Mouse (Mus musculus): ENCODE measurements around the gene Rflnb. TPM values are rescaled to one million over a fixed set of nuclear protein-coding genes. Genes with fewer than 3 reads are reported as not detected.
A peak's percentile ranks its signal among the peaks of the same experiment; 100 is the strongest.

The Rflnb gene
- 25.6 and 35.4 TPM in 2 replicates for polyA plus RNA-seq (2016; fragmentation: Nextera tagmentation; extraction: Ambion mirVana)

GRCm38 (mm10) chr11:76027139-76028071, at the start of gene Rflnb:
Rflnb (minus strand) TSS chr11:76027782.
- peaks cover 37% of the 10 kb centered on the region for H3K4me1 ChIP-seq
- H3K9me3 ChIP-seq (replicated peaks) = no peaks in the 10 kb centered on the region
- H3K4me3 ChIP-seq = peak within 1 kb of the TSS; percentile 69
- 1% methylated on average over 108 of the region's 112 CpGs for WGBS
- H3K27me3 ChIP-seq (ENCODE audit: low read depth, poor library complexity, severe bottlenecking) = peaks cover 18% of the 10 kb centered on the region
- H3K27ac ChIP-seq = peak within 1 kb of the TSS; percentile 89
- DNase-seq (ENCODE audit: low spot score) = peak; percentile 93
- peaks cover 19% of the 10 kb centered on the region for H3K36me3 ChIP-seq

DNA sequence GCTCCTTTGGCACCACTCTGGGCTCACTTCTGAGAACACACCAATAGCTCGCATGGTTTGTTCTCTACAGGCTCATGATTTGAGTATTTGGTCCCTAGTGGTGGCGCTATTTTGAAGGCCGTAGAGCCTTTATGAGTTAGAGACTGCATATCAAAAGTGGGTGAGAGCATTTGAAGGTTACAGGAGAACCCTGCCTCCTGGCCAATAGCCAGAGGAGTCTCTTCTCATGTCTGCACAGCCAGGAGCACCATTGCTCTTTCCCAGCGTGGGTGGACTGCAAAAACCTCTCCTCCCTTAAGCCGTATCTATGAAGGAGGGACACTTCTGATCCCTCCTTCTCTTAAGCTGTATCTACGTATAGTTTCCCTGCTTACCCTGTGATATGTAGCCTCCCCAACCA, 49.8 kb upstream of the Rflnb start:
- 88% methylated on average over 6 of the region's 6 CpGs for WGBS
- Histone ChIP-seq H3K27ac (no peak overlapping the region), H3K36me3 (peaks cover 38% of the 10 kb centered on the region)

DNA sequence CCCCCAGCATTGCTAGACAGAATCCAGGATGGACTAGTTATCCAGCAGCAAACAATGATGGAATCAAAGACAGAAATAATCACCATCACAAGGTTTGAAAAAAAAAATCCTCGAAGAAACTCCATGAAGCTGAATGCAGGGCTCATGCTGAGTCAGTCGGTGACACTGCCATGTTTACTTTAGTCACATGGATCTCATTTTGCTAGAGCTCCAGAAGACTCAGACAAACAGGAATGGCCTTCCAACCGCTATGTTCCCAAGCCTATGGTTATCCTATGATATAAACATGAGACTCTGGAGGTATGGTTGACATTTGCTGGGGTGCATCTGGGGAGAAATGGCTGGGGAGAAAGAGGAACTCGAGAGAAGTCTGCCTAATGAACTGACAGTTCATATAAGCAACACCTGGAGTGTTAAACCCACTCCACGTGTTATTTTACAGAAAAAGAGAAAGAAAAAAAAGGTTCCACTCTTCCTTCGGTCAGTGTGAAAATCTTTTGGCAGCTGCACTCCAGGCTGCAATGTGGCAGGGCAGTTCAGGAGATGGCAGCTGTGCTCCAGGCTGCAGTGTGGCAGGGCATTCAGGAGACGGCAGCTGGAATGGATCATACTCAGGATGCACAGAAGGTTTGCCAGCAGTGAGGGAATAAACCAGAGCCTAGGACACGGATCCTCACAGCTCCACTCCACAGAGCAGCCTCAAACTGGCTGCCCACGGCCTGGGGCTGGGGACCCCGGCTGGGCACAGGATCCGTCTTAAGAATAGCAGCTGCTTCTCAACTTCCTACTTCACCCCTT, 46.9 kb upstream of the Rflnb start:
- no peak for DNase-seq (ENCODE audit: low spot score)
- H3K4me1 ChIP-seq = peaks cover 21% of the 10 kb centered on the region
- H3K4me3 ChIP-seq = no peak overlapping the region
- no peaks in the 10 kb centered on the region for H3K27me3 ChIP-seq (ENCODE audit: low read depth, poor library complexity, severe bottlenecking)
- WGBS = 77% methylated on average over 11 of the region's 11 CpGs
- peaks cover 22% of the 10 kb centered on the region for H3K36me3 ChIP-seq
- 0 out of 2 replicates have a peak overlapping the region, but pooled peaks have one; percentile 1 for H3K27ac ChIP-seq
- H3K9me3 ChIP-seq (replicated peaks) = no peaks in the 10 kb centered on the region

More for the DNA sequence above, 49.8 kb upstream of the Rflnb start:
- H3K4me1 ChIP-seq = peaks cover 32% of the 10 kb centered on the region
- no peaks in the 10 kb centered on the region for H3K9me3 ChIP-seq (replicated peaks)
- H3K27me3 ChIP-seq (ENCODE audit: low read depth, poor library complexity, severe bottlenecking) = no peaks in the 10 kb centered on the region
- DNase-seq (ENCODE audit: low spot score) = no peak
- H3K4me3 ChIP-seq = no peak overlapping the region

- no peak overlapping the region for H3K27ac ChIP-seq
- WGBS = 94% methylated on average over 6 of the region's 6 CpGs
- no peaks in the 10 kb centered on the region for H3K9me3 ChIP-seq (replicated peaks)
- no peak for DNase-seq (ENCODE audit: low spot score)
- no peak overlapping the region for H3K4me3 ChIP-seq
- peaks cover 26% of the 10 kb centered on the region for H3K4me1 ChIP-seq
- H3K36me3 ChIP-seq = peaks cover 15% of the 10 kb centered on the region
- no peaks in the 10 kb centered on the region for H3K27me3 ChIP-seq (ENCODE audit: low read depth, poor library complexity, severe bottlenecking)
These were observed 42.2 kb upstream of the Rflnb start for GRCm38 (mm10) chr11:76069816-76070215.

GRCm38 (mm10) chr11:76066563-76067156, 39.1 kb upstream of the Rflnb start:
- Histone ChIP-seq H3K4me3 (no peak overlapping the region), H3K27ac (no peak overlapping the region), H3K9me3 (replicated peaks) (no peaks in the 10 kb centered on the region), H3K27me3 (ENCODE audit: low read depth, poor library complexity, severe bottlenecking) (no peaks in the 10 kb centered on the region), H3K36me3 (peaks cover 14% of the 10 kb centered on the region), H3K4me1 (peaks cover 17% of the 10 kb centered on the region)
- DNase-seq (ENCODE audit: low spot score) = no peak
- WGBS = 90% methylated on average over 15 of the region's 15 CpGs

DNA sequence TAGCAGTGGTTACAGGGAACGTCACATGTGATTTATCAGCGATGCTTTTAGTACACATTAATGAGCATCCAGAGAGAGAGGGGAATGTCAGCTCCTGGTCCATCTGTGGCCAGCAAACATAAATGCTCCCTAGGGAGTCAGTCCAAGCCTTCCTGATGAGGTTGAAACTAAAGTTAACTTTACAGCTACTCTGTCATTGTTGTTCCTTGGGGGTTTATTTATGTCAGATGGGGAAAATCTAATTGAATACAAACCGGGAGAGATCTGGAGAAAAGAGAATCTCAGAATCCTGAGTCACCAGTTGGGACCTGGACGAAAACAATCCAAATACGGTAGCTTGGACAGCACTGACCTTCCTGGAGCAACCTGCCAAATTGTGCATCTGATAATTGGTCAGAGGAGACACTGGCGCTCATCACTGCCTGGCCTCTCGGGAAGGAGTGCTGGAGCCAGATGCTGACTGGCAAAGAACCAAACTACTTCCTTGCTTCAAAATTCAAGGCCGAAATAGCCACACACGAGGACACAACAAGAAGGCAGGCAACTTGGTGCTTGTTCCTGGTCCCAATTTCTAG, 38.0 kb upstream of the Rflnb start:
- WGBS = 79% methylated on average over 9 of the region's 9 CpGs
- no peaks in the 10 kb centered on the region for H3K9me3 ChIP-seq (replicated peaks)
- H3K4me3 ChIP-seq = no peak overlapping the region
- no peaks in the 10 kb centered on the region for H3K27me3 ChIP-seq (ENCODE audit: low read depth, poor library complexity, severe bottlenecking)
- peaks cover 14% of the 10 kb centered on the region; the same call in 1 of the 2 replicates for H3K36me3 ChIP-seq
- H3K4me1 ChIP-seq = peaks cover 20% of the 10 kb centered on the region
- no peak for DNase-seq (ENCODE audit: low spot score)
- H3K27ac ChIP-seq = no peak overlapping the region

DNA sequence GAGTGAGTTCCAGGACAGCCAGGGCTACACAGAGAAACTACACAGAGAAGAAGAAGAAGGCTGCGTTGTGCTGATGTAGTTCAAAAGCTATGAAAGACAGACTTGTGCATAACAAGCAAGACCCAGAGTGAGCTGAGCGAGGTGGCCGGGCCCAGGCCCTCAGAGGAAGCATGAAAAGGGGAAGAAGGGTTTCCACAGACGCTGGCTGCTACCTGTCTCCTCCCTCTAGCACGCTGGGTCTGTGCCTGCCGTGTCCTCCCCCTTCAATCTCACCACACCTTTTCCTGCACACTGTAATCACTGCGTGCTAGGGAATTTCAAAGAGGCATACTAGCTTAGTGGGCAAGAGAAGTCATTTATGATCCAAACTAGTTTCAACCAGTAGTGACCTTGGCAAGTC, 36.8 kb upstream of the Rflnb start:
- Histone ChIP-seq H3K9me3 (replicated peaks) (no peaks in the 10 kb centered on the region), H3K36me3 (peaks cover 14% of the 10 kb centered on the region; the same call in 1 of the 2 replicates)
- WGBS = 89% methylated on average over 7 of the region's 7 CpGs

DNA sequence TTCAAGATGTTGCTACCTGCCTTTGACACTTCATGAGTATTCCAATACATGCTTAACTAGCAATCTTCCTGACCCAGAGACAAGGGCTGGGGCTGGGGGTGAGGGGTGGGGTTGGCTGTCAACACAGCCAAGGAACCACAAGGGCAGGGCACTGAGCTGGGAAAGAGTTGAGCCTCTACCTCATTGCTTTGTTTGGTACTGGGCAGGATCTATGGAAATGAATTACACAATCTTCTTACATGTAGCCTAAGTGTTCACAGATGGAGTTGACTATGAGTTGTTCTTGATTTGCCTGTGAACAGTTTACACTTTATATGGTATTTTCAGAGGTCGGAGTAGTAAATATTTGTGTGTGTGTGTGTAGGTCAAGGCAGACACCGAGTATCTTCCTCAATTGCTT, 33.3 kb upstream of the Rflnb start:
- no peak for DNase-seq (ENCODE audit: low spot score)
- Histone ChIP-seq H3K9me3 (replicated peaks) (no peaks in the 10 kb centered on the region), H3K4me1 (peaks cover 29% of the 10 kb centered on the region), H3K27me3 (ENCODE audit: low read depth, poor library complexity, severe bottlenecking) (no peaks in the 10 kb centered on the region), H3K36me3 (peaks cover 11% of the 10 kb centered on the region; the same call in 1 of the 2 replicates), H3K4me3 (no peak overlapping the region), H3K27ac (peak overlapping the region; percentile 75)
- 91% methylated on average over 2 of the region's 2 CpGs for WGBS

More for the DNA sequence above, 36.8 kb upstream of the Rflnb start:
- Histone ChIP-seq H3K27ac (no peak overlapping the region), H3K4me3 (no peak overlapping the region), H3K4me1 (peaks cover 26% of the 10 kb centered on the region), H3K27me3 (ENCODE audit: low read depth, poor library complexity, severe bottlenecking) (no peaks in the 10 kb centered on the region)
- no peak for DNase-seq (ENCODE audit: low spot score)

DNA sequence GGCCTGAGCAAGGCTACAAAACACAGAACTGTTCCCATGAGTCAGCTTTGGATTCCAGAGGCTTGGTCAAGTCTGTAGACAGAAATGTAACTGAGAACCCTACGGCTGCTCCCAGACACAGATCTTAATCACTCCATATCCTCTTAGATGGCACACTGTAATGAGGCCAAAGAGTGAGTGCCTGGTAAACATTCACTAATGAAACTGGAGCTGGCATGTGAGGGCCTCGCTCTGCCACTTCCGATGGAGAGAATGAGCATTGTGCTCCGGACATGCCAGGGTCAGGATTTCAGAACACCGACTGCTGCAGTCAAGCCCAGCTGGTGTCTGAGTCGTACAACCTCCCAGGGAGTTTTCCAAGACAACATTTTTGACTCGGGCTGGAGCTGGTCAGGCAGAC, 32.4 kb upstream of the Rflnb start:
- H3K27me3 ChIP-seq (ENCODE audit: low read depth, poor library complexity, severe bottlenecking) = no peaks in the 10 kb centered on the region

DNA sequence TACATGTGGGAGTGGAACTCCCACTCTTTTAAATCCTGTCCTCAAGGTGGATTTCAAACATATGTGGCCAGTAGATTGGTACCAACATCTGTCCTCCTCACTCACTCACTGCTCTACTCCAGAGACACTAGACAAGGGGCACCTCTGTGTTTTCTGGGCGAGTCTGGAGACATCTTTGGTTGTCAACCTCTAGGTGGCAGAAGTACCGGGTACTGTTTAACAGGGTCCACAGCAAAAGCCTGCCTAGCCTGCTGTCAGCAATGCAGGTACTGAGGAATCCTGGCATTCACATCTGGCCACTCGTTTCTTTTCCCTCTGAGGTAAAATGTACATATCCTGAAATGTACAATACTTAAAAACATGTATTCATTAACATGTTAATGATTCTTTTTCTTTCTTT, 28.9 kb upstream of the Rflnb start:
- Histone ChIP-seq H3K27me3 (ENCODE audit: low read depth, poor library complexity, severe bottlenecking) (no peaks in the 10 kb centered on the region), H3K36me3 (peaks cover 6% of the 10 kb centered on the region; the same call in 1 of the 2 replicates), H3K9me3 (replicated peaks) (no peaks in the 10 kb centered on the region), H3K27ac (no peak overlapping the region), H3K4me1 (peaks cover 19% of the 10 kb centered on the region), H3K4me3 (no peak overlapping the region)
- WGBS = 23% methylated on average over 3 of the region's 3 CpGs
- DNase-seq (ENCODE audit: low spot score) = no peak

More for the DNA sequence above, 32.4 kb upstream of the Rflnb start:
- Histone ChIP-seq H3K36me3 (peaks cover 14% of the 10 kb centered on the region), H3K27ac (peak overlapping the region; percentile 75), H3K9me3 (replicated peaks) (no peaks in the 10 kb centered on the region), H3K4me3 (no peak overlapping the region), H3K4me1 (peaks cover 20% of the 10 kb centered on the region)
- WGBS = 73% methylated on average over 7 of the region's 7 CpGs
- DNase-seq (ENCODE audit: low spot score) = no peak

GRCm38 (mm10) chr11:76052496-76052895, 24.9 kb upstream of the Rflnb start:
- 92% methylated on average over 5 of the region's 5 CpGs for WGBS
- Histone ChIP-seq H3K9me3 (replicated peaks) (no peaks in the 10 kb centered on the region), H3K36me3 (peaks cover 3% of the 10 kb centered on the region; the same call in 1 of the 2 replicates), H3K4me1 (peaks cover 24% of the 10 kb centered on the region), H3K27me3 (ENCODE audit: low read depth, poor library complexity, severe bottlenecking) (no peaks in the 10 kb centered on the region), H3K27ac (no peak overlapping the region), H3K4me3 (no peak overlapping the region)
- DNase-seq (ENCODE audit: low spot score) = no peak

DNA sequence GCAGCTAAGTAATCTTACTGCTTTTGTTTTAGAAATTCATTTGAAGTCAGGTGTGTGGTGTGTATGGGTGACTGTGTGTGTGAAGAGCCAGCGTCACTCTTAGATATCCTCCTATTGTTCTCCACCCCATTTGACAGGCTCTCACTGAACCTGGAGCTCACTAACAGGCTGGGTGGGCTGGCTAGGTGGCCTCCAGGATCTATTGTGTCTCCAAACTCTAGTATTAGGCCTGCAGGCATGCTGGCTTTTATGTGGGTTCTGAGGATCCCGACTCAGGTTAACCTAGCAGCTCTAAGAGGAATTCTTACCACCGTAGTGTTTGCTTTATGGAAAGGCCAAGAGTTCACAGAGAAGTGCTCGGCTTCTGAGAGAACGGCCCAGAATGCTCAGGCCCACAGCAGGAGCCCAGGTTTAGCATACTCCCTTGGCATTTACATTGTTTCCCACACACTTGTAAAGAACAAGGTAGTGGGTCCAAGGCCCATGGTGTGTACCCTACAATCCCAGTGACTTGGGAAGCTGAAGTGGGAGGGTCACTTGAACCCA, 23.5 kb upstream of the Rflnb start:
- no peak overlapping the region for H3K27ac ChIP-seq
- H3K36me3 ChIP-seq = peaks cover 8% of the 10 kb centered on the region
- 56% methylated on average over 5 of the region's 5 CpGs for WGBS
- H3K4me1 ChIP-seq = peaks cover 24% of the 10 kb centered on the region
- DNase-seq (ENCODE audit: low spot score) = no peak
- H3K9me3 ChIP-seq (replicated peaks) = no peaks in the 10 kb centered on the region
- H3K27me3 ChIP-seq (ENCODE audit: low read depth, poor library complexity, severe bottlenecking) = no peaks in the 10 kb centered on the region
- H3K4me3 ChIP-seq = no peak overlapping the region
